Mouse (Mus musculus): ENCODE data around the gene Grk3. TPM values are rescaled to one million over a fixed set of nuclear protein-coding genes. Genes with fewer than 3 reads are reported as not detected.

Grk3 gene
- 14.3 TPM for polyA plus RNA-seq (2014; fragmentation: Illumina TruSeq; extraction: RNeasy Lipid Tissue Mini Kit (QIAGEN cat#74804); ENCODE audit: low read depth, low replicate concordance)

GRCm38 (mm10) chr5:113015236-113016061 lies at the start of gene Grk3:
Gene Grk3, minus strand, starts transcription at chr5:113015791.

GRCm38 (mm10) chr5:112895674-112896654 lies 119.6 kb downstream of the Grk3 start, which contains the start of gene Myo18b:
Gene Myo18b, minus strand, starts transcription at chr5:112896362.

Other genes starting within 250 kb of the Grk3 start
- gene Myo18b, start 119.4 kb downstream of the Grk3 start, polyA plus RNA-seq (2014; fragmentation: Illumina TruSeq; extraction: RNeasy Lipid Tissue Mini Kit (QIAGEN cat#74804); ENCODE audit: low read depth, low replicate concordance): not detected
- gene Crybb2, start 54.3 kb upstream of the Grk3 start, polyA plus RNA-seq (2014; fragmentation: Illumina TruSeq; extraction: RNeasy Lipid Tissue Mini Kit (QIAGEN cat#74804); ENCODE audit: low read depth, low replicate concordance): not detected
- gene Crybb3, start 65.8 kb upstream of the Grk3 start, polyA plus RNA-seq (2014; fragmentation: Illumina TruSeq; extraction: RNeasy Lipid Tissue Mini Kit (QIAGEN cat#74804); ENCODE audit: low read depth, low replicate concordance): not detected
- gene 2900026A02Rik, start 205.4 kb upstream of the Grk3 start, polyA plus RNA-seq (2014; fragmentation: Illumina TruSeq; extraction: RNeasy Lipid Tissue Mini Kit (QIAGEN cat#74804); ENCODE audit: low read depth, low replicate concordance): 5.7 TPM
- not detected for gene Tmem211, start 211.1 kb upstream of the Grk3 start, polyA plus RNA-seq (2014; fragmentation: Illumina TruSeq; extraction: RNeasy Lipid Tissue Mini Kit (QIAGEN cat#74804); ENCODE audit: low read depth, low replicate concordance)

Data from adrenal gland, adult 10 weeks (tissue).